Mouse (Mus musculus) adrenal gland, postnatal 25 days (tissue): ENCODE measurements around the gene Ptpn3. TPM values are rescaled to one million over a fixed set of nuclear protein-coding genes. Genes with fewer than 3 reads are reported as not detected.
"Not testable (repeated sequence)": the region's sequence is repeated elsewhere in the genome, so short reads cannot be mapped to it uniquely, and the experiment has no call there.

Experiments used
- DNase-seq: peaks from one replicate; pipeline ENCODE4 v3.0.0; 2021; ENCODE audit warnings: mixed read lengths
- total RNA-seq: library from RNA; stranded (reverse); gene quantifications from 2 replicates; pipeline ENCODE4 v1.2.3, GENCODE M21; 2021

Ptpn3 gene
- total RNA-seq, 1 experiment from 2014 or later = 37.1 TPM

GRCm38 (mm10) chr4:57224776-57225175 is 76.9 kb downstream of the Ptpn3 start:
- DNase-seq = no peak

DNA sequence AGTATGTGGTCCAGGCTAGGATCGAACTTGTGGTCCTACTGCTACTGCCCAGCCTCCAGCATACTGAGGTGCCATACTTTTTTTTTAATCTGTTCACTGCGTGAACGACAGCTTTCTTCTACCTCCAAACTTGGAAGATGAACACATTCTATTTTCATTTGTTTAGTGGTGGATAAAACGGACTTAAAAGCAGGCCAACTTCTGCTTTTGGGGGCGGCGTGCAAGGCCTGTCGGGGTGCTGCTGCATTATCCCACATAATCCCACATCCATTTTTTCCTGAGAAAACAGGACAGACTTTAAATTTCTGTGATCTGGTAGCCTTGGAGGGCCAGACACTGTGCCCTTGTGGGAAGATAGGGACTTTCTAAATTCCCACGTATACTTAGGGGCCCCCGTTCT is 83.9 kb downstream of the Ptpn3 start:
- no peak for DNase-seq

DNA sequence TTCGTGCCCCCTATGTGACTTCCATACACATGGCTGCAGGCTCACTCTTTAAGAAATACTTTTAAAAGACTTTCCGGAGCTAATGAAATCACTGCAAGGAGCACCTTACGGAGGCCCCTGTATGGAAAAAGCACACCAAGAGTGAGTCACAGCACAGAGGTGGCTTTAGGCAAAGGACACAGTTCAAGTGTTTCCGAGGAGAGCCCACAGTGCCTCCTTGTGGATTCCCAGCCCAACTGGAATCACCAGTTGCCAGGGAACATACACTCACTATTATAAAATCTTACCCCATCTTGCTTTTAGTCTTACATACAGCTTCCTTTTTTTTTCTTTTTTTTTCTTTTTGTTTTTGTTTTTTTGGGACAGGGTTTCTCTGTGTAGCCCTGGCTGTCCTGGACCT is 85.1 kb downstream of the Ptpn3 start:
- DNase-seq = no peak

DNA sequence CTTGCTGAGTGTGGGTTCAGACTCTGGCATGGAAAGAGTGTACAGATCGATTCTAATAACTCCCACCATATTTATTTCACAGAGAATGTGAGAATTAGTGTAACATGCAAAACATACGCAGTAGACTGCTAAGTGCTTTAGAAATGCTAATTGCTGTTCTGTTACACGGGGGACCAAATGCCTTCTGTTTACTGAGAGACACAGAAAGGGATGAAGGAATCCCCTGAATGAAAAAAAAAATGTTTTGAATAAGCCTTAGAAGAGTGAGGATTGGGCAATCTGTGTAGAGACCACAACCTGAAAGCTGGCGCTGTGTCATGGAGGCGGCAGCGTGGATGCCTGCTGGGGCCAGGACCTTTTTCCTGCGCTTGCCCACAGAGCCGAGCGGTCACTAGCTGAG is 86.8 kb downstream of the Ptpn3 start:
- no peak for DNase-seq

GRCm38 (mm10) chr4:57214114-57214513 is 87.5 kb downstream of the Ptpn3 start:
- no peak for DNase-seq

- DNase-seq = no peak
Measured at GRCm38 (mm10) chr4:57211706-57212105, 89.9 kb downstream of the Ptpn3 start.

- DNase-seq = no peak
Measured at GRCm38 (mm10) chr4:57205908-57206307, 95.7 kb downstream of the Ptpn3 start.

GRCm38 (mm10) chr4:57204780-57205179 is 96.9 kb downstream of the Ptpn3 start:
- no peak for DNase-seq

GRCm38 (mm10) chr4:57202660-57203361 is 98.8 kb downstream of the Ptpn3 start:
- DNase-seq = peak; percentile 40

DNA sequence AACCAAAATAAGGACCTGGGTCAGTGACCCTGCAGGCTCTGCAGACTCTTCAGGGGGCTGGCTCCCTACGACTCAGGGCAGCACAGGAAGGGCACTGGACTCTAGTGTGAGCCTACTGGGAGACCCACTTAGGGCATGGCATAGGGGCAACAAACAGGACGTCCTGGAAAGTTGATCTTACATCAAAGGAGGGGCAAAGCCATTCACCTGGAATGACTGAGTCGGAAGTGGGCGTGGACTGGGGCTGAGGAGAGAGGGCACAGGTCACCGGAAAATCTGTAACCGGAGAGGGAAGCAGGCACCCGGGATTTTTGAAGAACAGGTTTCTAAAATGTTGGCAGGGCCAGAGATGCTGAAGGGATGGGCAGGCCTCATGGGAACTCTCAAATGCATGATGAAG is 99.5 kb downstream of the Ptpn3 start:
- no peak for DNase-seq

DNA sequence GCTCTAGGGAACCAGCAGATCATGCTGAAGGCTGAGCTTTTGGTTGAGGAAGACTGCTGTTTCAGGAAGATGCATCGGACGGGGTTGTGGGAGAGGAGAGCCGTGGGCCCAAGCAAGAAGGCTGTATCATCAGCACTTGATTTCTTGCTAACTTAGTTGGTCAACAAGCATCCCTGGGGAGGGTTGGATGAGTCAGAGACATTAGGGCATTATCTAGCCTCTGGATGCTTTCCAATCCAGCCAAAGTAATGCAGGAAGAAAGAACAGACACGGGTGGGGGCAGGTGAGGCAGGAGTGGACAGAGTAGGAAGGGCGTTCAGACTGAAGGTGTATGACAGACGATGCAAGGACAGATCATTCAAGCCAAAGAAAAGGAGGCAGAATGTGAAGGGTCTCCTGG is 101.0 kb downstream of the Ptpn3 start:
- DNase-seq = no peak

GRCm38 (mm10) chr4:57198666-57199393 is 102.8 kb downstream of the Ptpn3 start:
- not testable (repeated sequence) for DNase-seq

GRCm38 (mm10) chr4:57191543-57192283 is 109.9 kb downstream of the Ptpn3 start:
- DNase-seq = no peak

DNA sequence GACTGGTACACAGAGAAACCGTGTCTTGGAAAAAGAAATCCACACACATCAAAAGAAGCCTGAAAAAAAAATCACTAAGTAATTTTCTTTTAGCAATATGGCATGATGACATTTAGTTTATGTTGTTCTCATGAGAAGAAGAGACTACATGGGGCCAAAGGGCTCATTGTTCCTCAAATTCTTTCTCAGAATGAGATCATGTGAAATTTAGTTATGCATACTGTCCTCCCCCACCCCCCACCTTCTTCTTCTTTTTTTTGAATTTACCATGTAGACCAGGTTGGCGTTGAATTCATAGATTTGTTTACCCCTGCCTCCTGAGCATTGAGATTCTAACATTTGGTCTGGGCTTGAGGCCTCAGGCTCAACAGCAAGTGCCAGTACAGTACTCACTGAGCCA is 111.8 kb downstream of the Ptpn3 start:
- DNase-seq = no peak

- no peak for DNase-seq
Measured at GRCm38 (mm10) chr4:57186035-57186434, 115.6 kb downstream of the Ptpn3 start.

DNA sequence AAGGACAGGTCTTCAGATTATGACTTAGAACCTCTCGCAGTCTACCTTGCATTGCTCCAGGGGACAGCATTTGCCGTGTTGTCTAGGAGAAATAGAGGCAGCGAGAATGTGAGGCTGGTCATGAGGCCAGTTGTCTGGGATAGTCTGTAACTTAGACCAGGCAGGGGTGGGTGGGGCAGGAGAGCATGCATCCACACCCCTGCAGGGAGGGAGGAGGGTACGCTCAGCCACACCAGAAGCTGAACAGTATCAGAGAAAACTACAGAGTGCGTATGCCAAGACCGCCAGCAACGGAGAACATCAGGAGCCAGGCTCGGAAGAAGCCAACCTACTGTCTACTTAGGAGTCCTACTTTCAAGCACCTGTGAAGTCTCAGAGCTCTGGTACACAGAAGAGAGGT is 116.2 kb downstream of the Ptpn3 start:
- no peak for DNase-seq

DNA sequence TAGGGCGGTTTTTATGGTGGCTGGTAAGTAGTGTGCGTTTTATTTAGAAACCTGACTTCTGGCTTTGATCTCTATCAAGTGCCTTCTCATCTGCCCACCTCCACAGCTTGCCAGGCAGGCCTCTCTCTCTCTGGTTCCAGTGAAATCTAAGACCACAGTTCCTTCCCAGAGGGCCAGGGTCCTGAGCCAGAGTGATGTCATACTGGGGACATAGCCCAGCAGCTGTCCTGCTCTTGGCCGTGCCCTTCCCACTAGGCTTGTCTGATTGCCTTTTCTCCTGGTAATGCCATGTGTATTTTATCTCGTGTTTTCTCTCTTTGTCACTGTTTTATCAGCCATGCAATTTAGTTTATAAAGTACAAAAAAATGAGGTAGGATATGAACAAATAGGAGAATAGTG is 118.1 kb downstream of the Ptpn3 start:
- DNase-seq = no peak

DNA sequence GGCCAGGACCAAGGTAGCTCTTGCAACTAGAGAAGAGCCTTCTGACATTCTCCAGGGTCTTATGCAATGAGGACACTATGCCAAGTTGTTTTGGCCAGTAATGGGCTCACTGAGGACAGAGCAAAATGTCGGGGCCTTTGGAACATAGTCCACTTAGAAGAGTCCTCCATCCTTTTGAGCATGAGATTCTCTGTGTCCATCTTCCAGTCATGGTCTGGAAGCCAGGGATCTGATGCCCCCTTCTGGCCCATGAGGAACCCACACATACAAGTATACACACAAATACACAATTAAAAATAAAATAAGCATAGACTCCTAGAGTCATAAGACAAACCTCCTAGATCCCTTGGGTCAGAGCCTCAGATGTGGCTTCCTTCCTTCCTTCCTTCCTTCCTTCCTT is 120.1 kb downstream of the Ptpn3 start:
- peak; percentile 26 for DNase-seq

DNA sequence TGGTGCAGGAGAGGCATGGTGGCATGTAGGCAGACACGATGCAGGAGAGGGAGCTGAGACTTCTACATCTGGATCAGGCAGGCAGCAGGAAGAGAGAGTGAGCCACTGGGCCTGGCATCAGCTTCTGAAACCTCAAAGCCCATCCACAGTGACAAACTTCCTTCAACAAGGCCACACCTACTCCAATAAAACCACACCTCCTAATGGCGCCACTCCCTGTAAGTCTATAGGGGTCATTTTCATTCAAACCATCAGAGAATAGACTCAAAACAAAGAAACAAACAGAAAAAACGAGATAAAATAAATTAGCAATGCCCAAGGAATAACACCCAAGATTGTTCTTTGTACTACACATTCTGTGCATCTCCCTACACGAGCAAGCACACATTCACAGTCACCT is 122.8 kb downstream of the Ptpn3 start:
- no peak for DNase-seq

DNA sequence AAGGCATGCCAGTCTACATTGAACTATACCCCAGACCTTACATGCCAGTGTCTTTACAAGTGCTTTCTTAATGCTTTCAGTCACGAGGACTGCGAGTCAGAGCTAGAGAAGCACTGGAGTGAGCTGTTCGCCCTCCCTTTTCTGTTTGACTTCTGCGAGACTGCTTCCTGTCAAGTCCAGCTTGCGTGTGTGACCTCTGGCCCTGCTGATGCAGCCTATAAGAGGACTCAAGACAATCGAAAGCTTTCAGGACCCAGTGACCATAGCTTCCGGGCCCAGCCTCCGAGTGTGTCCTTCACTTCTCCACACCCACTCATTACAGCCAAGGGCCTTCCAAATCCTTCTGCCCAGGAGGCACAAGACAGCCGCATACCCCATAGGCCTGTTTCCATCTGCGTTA is 126.3 kb downstream of the Ptpn3 start:
- no peak for DNase-seq

DNA sequence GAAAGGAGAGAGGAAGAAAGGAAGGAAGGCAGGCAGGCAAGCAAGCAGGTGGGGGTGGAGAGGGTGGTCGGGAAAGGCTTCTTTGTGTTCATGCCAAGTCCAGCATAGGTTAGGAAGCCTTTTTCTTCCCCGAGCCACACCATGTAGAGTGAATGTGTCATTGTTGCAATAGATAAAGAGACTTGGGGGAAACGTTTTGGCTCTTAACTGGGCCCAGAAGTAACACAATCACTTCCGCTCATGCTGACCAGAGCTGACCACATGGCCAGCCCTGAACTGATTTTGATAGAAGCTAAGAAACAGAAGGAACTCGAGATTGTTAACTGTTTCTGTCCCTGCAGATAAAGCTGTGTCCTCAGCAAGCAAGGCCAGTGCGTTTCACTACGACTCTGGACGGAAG is 128.8 kb downstream of the Ptpn3 start:
- DNase-seq = no peak

DNA sequence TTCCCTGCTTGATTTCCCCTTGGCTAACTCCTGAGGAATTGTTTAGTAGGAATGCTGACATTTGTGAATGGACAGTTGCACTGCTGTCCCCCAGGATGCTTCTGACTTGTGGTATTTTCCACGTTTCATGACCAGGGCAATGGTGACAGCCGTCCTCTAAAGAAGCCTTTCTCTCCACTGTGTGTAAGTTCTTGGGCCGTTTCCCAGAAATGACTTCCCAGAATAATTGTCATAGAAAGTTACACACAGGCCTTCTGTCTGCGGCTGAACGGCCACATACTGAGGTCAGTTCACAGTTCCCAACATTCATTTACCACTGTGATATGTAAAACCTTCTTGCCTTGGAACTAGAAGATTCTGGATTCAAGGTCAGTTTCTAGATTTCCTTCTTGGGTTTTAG is 129.8 kb downstream of the Ptpn3 start:
- DNase-seq = no peak

DNA sequence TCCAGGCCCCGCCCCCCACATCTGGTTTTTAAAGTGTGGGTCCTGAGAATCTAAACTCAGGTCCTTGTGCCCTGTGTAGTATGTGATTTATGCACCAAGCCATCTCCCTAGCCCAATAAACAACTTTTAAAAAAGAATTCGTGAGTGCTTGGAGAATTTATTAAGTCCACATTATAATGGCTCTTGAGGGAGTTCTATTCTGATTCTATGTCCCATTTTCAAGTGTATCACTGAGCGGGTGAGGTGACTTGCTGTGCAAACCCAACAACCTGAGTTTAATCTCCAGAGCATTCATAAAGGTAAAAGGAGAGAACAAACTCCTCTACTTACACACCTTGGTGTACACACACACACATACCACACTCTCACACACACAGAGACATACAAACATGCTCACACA is 133.0 kb downstream of the Ptpn3 start:
- no peak for DNase-seq
